Mouse (Mus musculus): ENCODE data around the gene Bcl2l14. TPM values are rescaled to one million over a fixed set of nuclear protein-coding genes. Genes with fewer than 3 reads are reported as not detected.

The Bcl2l14 gene
- polyA plus RNA-seq, 1 experiment from 2014 or later = 0.10 TPM

- Histone ChIP-seq H3K9me3 (ENCODE audit: control insufficient read depth, low read length) (no peaks in the 10 kb centered on the region), H3K27ac (ENCODE audit: low read depth, low read length) (no peak overlapping the region), H3K27me3 (replicated peaks; ENCODE audit: control insufficient read depth, insufficient read depth, low read length) (no peaks in the 10 kb centered on the region), H3K4me1 (ENCODE audit: control insufficient read depth, insufficient read depth, low read depth, low read length) (no peaks in the 10 kb centered on the region), H3K4me2 (ENCODE audit: low read length) (no peak overlapping the region), H3K4me3 (ENCODE audit: low read length) (no peak overlapping the region), H3K36me3 (ENCODE audit: control insufficient read depth, insufficient read depth, low read length) (peaks cover 27% of the 10 kb centered on the region), H3K9ac (ENCODE audit: low read depth, low read length) (no peak overlapping the region)
- 0 out of 2 replicates have a peak, but pooled peaks have one; percentile 54 for ATAC-seq
- 55% methylated on average over 11 of the region's 11 CpGs for WGBS
Measured at GRCm38 (mm10) chr6:134449958-134450357, 53.8 kb downstream of the Bcl2l14 start.

- Histone ChIP-seq H3K4me2 (ENCODE audit: low read length) (no peak overlapping the region), H3K9ac (ENCODE audit: low read depth, low read length) (no peak overlapping the region), H3K4me3 (ENCODE audit: low read length) (no peak overlapping the region), H3K9me3 (ENCODE audit: control insufficient read depth, low read length) (no peaks in the 10 kb centered on the region), H3K4me1 (ENCODE audit: control insufficient read depth, insufficient read depth, low read depth, low read length) (no peaks in the 10 kb centered on the region), H3K36me3 (ENCODE audit: control insufficient read depth, insufficient read depth, low read length) (peaks cover 34% of the 10 kb centered on the region), H3K27me3 (replicated peaks; ENCODE audit: control insufficient read depth, insufficient read depth, low read length) (no peaks in the 10 kb centered on the region), H3K27ac (ENCODE audit: low read depth, low read length) (no peak overlapping the region)
- peak; percentile 46; the same call in 1 of the 2 replicates for ATAC-seq
- 65% methylated on average over 14 of the region's 14 CpGs for WGBS
Measured at GRCm38 (mm10) chr6:134450661-134451119, 54.6 kb downstream of the Bcl2l14 start.

GRCm38 (mm10) chr6:134454093-134454492 is 58.0 kb downstream of the Bcl2l14 start:
- Histone ChIP-seq H3K4me3 (ENCODE audit: low read length) (no peak overlapping the region), H3K9me3 (ENCODE audit: control insufficient read depth, low read length) (no peaks in the 10 kb centered on the region), H3K4me1 (ENCODE audit: control insufficient read depth, insufficient read depth, low read depth, low read length) (no peaks in the 10 kb centered on the region), H3K36me3 (ENCODE audit: control insufficient read depth, insufficient read depth, low read length) (peaks cover 49% of the 10 kb centered on the region), H3K4me2 (ENCODE audit: low read length) (no peak overlapping the region), H3K27me3 (replicated peaks; ENCODE audit: control insufficient read depth, insufficient read depth, low read length) (no peaks in the 10 kb centered on the region), H3K9ac (ENCODE audit: low read depth, low read length) (no peak overlapping the region), H3K27ac (ENCODE audit: low read depth, low read length) (no peak overlapping the region)
- ATAC-seq = no peak
- WGBS = 86% methylated on average over 1 of the region's 1 CpGs

GRCm38 (mm10) chr6:134458376-134458775 is 62.3 kb downstream of the Bcl2l14 start:
- ATAC-seq = no peak
- Histone ChIP-seq H3K9ac (ENCODE audit: low read depth, low read length) (no peak overlapping the region), H3K4me1 (ENCODE audit: control insufficient read depth, insufficient read depth, low read depth, low read length) (no peaks in the 10 kb centered on the region)

GRCm38 (mm10) chr6:134461175-134461574 is 65.1 kb downstream of the Bcl2l14 start:
- ATAC-seq = no peak
- no peaks in the 10 kb centered on the region for H3K4me1 ChIP-seq (ENCODE audit: control insufficient read depth, insufficient read depth, low read depth, low read length)
- H3K36me3 ChIP-seq (ENCODE audit: control insufficient read depth, insufficient read depth, low read length) = peaks cover 24% of the 10 kb centered on the region; the same call in 1 of the 2 replicates
- H3K27me3 ChIP-seq (replicated peaks; ENCODE audit: control insufficient read depth, insufficient read depth, low read length) = no peaks in the 10 kb centered on the region
- WGBS = 86% methylated on average over 6 of the region's 6 CpGs
- H3K27ac ChIP-seq (ENCODE audit: low read depth, low read length) = no peak overlapping the region
- no peak overlapping the region for H3K9ac ChIP-seq (ENCODE audit: low read depth, low read length)
- H3K9me3 ChIP-seq (ENCODE audit: control insufficient read depth, low read length) = no peaks in the 10 kb centered on the region
- H3K4me3 ChIP-seq (ENCODE audit: low read length) = no peak overlapping the region
- H3K4me2 ChIP-seq (ENCODE audit: low read length) = no peak overlapping the region

More at GRCm38 (mm10) chr6:134458376-134458775, 62.3 kb downstream of the Bcl2l14 start:
- H3K27me3 ChIP-seq (replicated peaks; ENCODE audit: control insufficient read depth, insufficient read depth, low read length) = no peaks in the 10 kb centered on the region
- H3K27ac ChIP-seq (ENCODE audit: low read depth, low read length) = no peak overlapping the region
- H3K4me2 ChIP-seq (ENCODE audit: low read length) = no peak overlapping the region
- H3K36me3 ChIP-seq (ENCODE audit: control insufficient read depth, insufficient read depth, low read length) = peaks cover 45% of the 10 kb centered on the region
- WGBS = 79% methylated on average over 1 of the region's 1 CpGs
- no peaks in the 10 kb centered on the region for H3K9me3 ChIP-seq (ENCODE audit: control insufficient read depth, low read length)
- no peak overlapping the region for H3K4me3 ChIP-seq (ENCODE audit: low read length)

GRCm38 (mm10) chr6:134466671-134467229 is 70.6 kb downstream of the Bcl2l14 start:
- no peak overlapping the region for H3K27ac ChIP-seq (ENCODE audit: low read depth, low read length)
- no peaks in the 10 kb centered on the region for H3K9me3 ChIP-seq (ENCODE audit: control insufficient read depth, low read length)
- WGBS = 85% methylated on average over 10 of the region's 10 CpGs
- no peak overlapping the region for H3K4me3 ChIP-seq (ENCODE audit: low read length)
- H3K9ac ChIP-seq (ENCODE audit: low read depth, low read length) = no peak overlapping the region
- no peak for ATAC-seq
- H3K36me3 ChIP-seq (ENCODE audit: control insufficient read depth, insufficient read depth, low read length) = peaks cover 4% of the 10 kb centered on the region
- H3K4me2 ChIP-seq (ENCODE audit: low read length) = no peak overlapping the region
- no peaks in the 10 kb centered on the region for H3K27me3 ChIP-seq (replicated peaks; ENCODE audit: control insufficient read depth, insufficient read depth, low read length)
- H3K4me1 ChIP-seq (ENCODE audit: control insufficient read depth, insufficient read depth, low read depth, low read length) = no peaks in the 10 kb centered on the region

GRCm38 (mm10) chr6:134469297-134469696 is 73.2 kb downstream of the Bcl2l14 start:
- Histone ChIP-seq H3K36me3 (ENCODE audit: control insufficient read depth, insufficient read depth, low read length) (peaks cover 4% of the 10 kb centered on the region), H3K9me3 (ENCODE audit: control insufficient read depth, low read length) (no peaks in the 10 kb centered on the region), H3K4me1 (ENCODE audit: control insufficient read depth, insufficient read depth, low read depth, low read length) (no peaks in the 10 kb centered on the region), H3K4me2 (ENCODE audit: low read length) (no peak overlapping the region), H3K27ac (ENCODE audit: low read depth, low read length) (no peak overlapping the region), H3K9ac (ENCODE audit: low read depth, low read length) (no peak overlapping the region), H3K27me3 (replicated peaks; ENCODE audit: control insufficient read depth, insufficient read depth, low read length) (no peaks in the 10 kb centered on the region), H3K4me3 (ENCODE audit: low read length) (no peak overlapping the region)
- no peak for ATAC-seq
- 98% methylated on average over 2 of the region's 2 CpGs for WGBS

GRCm38 (mm10) chr6:134470857-134471256 is 74.7 kb downstream of the Bcl2l14 start:
- Histone ChIP-seq H3K9ac (ENCODE audit: low read depth, low read length) (no peak overlapping the region), H3K9me3 (ENCODE audit: control insufficient read depth, low read length) (no peaks in the 10 kb centered on the region), H3K27me3 (replicated peaks; ENCODE audit: control insufficient read depth, insufficient read depth, low read length) (no peaks in the 10 kb centered on the region), H3K4me1 (ENCODE audit: control insufficient read depth, insufficient read depth, low read depth, low read length) (no peaks in the 10 kb centered on the region), H3K4me2 (ENCODE audit: low read length) (no peak overlapping the region), H3K27ac (ENCODE audit: low read depth, low read length) (no peak overlapping the region), H3K4me3 (ENCODE audit: low read length) (no peak overlapping the region), H3K36me3 (ENCODE audit: control insufficient read depth, insufficient read depth, low read length) (peaks cover 4% of the 10 kb centered on the region; the same call in 1 of the 2 replicates)
- WGBS = 81% methylated on average over 14 of the region's 14 CpGs
- no peak; the same call in 1 of the 2 replicates for ATAC-seq

- Histone ChIP-seq H3K27ac (ENCODE audit: low read depth, low read length) (no peak overlapping the region), H3K36me3 (ENCODE audit: control insufficient read depth, insufficient read depth, low read length) (peaks cover 4% of the 10 kb centered on the region; the same call in 1 of the 2 replicates), H3K9me3 (ENCODE audit: control insufficient read depth, low read length) (no peaks in the 10 kb centered on the region), H3K4me2 (ENCODE audit: low read length) (no peak overlapping the region), H3K27me3 (replicated peaks; ENCODE audit: control insufficient read depth, insufficient read depth, low read length) (no peaks in the 10 kb centered on the region), H3K4me1 (ENCODE audit: control insufficient read depth, insufficient read depth, low read depth, low read length) (no peaks in the 10 kb centered on the region), H3K4me3 (ENCODE audit: low read length) (no peak overlapping the region), H3K9ac (ENCODE audit: low read depth, low read length) (no peak overlapping the region)
- no peak for ATAC-seq
- 94% methylated on average over 7 of the region's 7 CpGs for WGBS
Measured at GRCm38 (mm10) chr6:134473143-134473561, 77.0 kb downstream of the Bcl2l14 start.
